Mouse (Mus musculus): ENCODE results near the gene Utp20. TPM values are rescaled to one million over a fixed set of nuclear protein-coding genes. Genes with fewer than 3 reads are reported as not detected.
"Not testable (repeated sequence)": the region's sequence is repeated elsewhere in the genome, so short reads cannot be mapped to it uniquely, and the experiment has no call there.

Utp20 gene
- polyA plus RNA-seq, 1 experiment from 2014 or later: 26.5 TPM

DNA sequence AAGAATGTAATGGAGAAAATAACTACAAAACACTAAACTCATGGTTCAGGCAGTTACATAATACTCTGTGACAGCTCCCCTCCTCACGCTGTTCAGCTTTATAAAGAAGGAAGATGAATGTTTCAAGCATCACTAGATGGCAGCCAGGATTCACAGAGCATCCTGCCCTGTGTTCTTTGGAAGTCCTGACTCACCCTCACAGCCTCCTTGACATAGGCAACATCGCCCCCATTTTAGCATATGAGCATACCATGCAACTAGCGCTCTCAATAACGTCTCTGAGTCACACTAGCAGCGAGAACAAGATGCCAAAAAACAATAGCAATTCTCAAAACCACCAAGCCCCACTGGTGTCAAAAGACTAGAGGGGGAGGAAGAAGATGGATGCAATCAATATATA lies 9.3 kb downstream of the Utp20 start:
- no peaks in the 10 kb centered on the region for H3K27me3 ChIP-seq (ENCODE audit: poor library complexity, severe bottlenecking)
- H3K9me3 ChIP-seq: no peaks in the 10 kb centered on the region
- DNase-seq (ENCODE audit: extremely low spot score, low spot score): no peak
- no peak overlapping the region for H3K4me3 ChIP-seq
- peaks cover 92% of the 10 kb centered on the region for H3K36me3 ChIP-seq (replicated peaks)
- no peak overlapping the region for H3K27ac ChIP-seq
- 90% methylated on average over 5 of the region's 5 CpGs for WGBS
- no peaks in the 10 kb centered on the region for H3K4me1 ChIP-seq

DNA sequence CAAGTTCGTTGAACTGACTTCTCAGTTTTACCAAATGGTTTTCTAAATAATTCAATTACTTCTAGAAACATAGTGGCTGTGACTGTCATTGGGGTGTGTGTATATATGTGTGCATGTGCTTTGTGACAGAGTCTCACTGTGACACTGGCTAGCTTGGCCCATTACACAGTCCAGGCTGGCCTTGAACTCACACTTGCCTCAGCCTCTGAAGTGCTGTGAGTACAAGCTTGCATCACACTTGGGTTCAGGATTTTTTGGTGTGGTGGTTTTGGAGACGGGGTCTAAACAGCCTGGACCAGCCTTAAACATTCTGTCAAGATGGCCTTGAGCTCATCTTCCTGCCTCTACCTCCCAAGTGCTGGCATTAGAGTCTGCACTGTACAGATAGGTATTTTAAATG lies 11.3 kb downstream of the Utp20 start:
- Histone ChIP-seq H3K4me3 (no peak overlapping the region), H3K36me3 (replicated peaks) (peaks cover 91% of the 10 kb centered on the region), H3K27ac (no peak overlapping the region), H3K27me3 (ENCODE audit: poor library complexity, severe bottlenecking) (no peaks in the 10 kb centered on the region), H3K4me1 (no peaks in the 10 kb centered on the region), H3K9me3 (no peaks in the 10 kb centered on the region)
- WGBS: 88% methylated on average over 2 of the region's 2 CpGs
- no peak for DNase-seq (ENCODE audit: extremely low spot score, low spot score)

GRCm38 (mm10) chr10:88811704-88812103 lies 14.9 kb downstream of the Utp20 start:
- H3K4me1 ChIP-seq: no peaks in the 10 kb centered on the region
- H3K36me3 ChIP-seq (replicated peaks): peaks cover 96% of the 10 kb centered on the region
- 91% methylated on average over 5 of the region's 5 CpGs for WGBS
- H3K27me3 ChIP-seq (ENCODE audit: poor library complexity, severe bottlenecking): no peaks in the 10 kb centered on the region
- H3K27ac ChIP-seq: no peak overlapping the region
- no peak overlapping the region for H3K4me3 ChIP-seq
- DNase-seq (ENCODE audit: extremely low spot score, low spot score): no peak
- no peaks in the 10 kb centered on the region for H3K9me3 ChIP-seq

- WGBS: 92% methylated on average over 3 of the region's 3 CpGs
- Histone ChIP-seq H3K27me3 (ENCODE audit: poor library complexity, severe bottlenecking) (no peaks in the 10 kb centered on the region), H3K36me3 (replicated peaks) (peaks cover 88% of the 10 kb centered on the region), H3K27ac (no peak overlapping the region), H3K4me3 (no peak overlapping the region), H3K4me1 (no peaks in the 10 kb centered on the region), H3K9me3 (no peaks in the 10 kb centered on the region)
- DNase-seq (ENCODE audit: extremely low spot score, low spot score): no peak
These were observed 24.4 kb downstream of the Utp20 start for GRCm38 (mm10) chr10:88802236-88802635.

DNA sequence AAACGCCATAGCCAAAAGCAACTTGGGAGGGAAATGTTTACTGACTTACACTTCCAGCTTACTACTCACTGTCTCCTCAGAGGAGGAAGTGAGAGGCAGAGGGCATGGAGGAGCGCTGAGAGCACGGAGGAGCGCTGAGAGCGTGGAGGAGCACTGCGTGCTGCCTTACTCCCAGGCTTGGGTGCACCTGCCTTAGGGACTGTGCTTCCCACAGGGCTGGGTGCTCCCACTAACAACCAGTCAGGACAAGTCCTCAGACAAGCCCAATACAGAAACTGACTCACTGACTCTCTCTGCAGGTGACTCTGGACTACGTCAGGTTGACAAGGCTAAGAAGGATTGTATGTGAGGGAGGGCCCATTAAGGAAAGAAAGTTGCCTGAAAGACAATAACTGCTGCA lies 27.2 kb downstream of the Utp20 start:
- peaks cover 89% of the 10 kb centered on the region for H3K36me3 ChIP-seq (replicated peaks)
- 96% methylated on average over 7 of the region's 7 CpGs for WGBS
- H3K27ac ChIP-seq: no peak overlapping the region

GRCm38 (mm10) chr10:88797452-88797851 lies 29.2 kb downstream of the Utp20 start:
- no peak overlapping the region for H3K27ac ChIP-seq
- no peaks in the 10 kb centered on the region for H3K27me3 ChIP-seq (ENCODE audit: poor library complexity, severe bottlenecking)
- H3K9me3 ChIP-seq: no peaks in the 10 kb centered on the region
- H3K36me3 ChIP-seq (replicated peaks): peaks cover 92% of the 10 kb centered on the region
- H3K4me3 ChIP-seq: no peak overlapping the region
- no peak for DNase-seq (ENCODE audit: extremely low spot score, low spot score)
- H3K4me1 ChIP-seq: no peaks in the 10 kb centered on the region

More for the DNA sequence above, 27.2 kb downstream of the Utp20 start:
- Histone ChIP-seq H3K4me3 (no peak overlapping the region), H3K4me1 (no peaks in the 10 kb centered on the region), H3K27me3 (ENCODE audit: poor library complexity, severe bottlenecking) (no peaks in the 10 kb centered on the region), H3K9me3 (no peaks in the 10 kb centered on the region)
- no peak for DNase-seq (ENCODE audit: extremely low spot score, low spot score)

DNA sequence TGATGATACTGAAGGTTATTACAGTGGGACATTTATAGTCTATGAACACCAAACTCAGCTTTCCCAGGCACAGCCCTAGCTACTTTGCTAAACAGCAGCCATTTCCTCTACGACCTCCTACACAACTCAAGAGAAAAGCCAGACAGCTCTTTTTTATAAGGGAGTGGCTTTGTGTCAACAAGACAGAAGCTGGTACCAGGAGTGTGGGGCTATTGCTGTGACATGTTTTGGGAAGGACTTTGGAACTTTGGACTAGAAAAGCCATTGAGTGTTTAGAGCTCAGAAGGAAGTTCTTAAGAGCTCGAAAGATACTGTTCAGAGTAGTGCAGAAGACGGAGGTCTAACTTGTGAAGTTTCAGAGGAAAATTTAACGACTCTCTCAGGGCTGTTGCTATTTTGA lies 29.7 kb downstream of the Utp20 start:
- Histone ChIP-seq H3K4me1 (no peaks in the 10 kb centered on the region), H3K27me3 (ENCODE audit: poor library complexity, severe bottlenecking) (no peaks in the 10 kb centered on the region), H3K27ac (no peak overlapping the region), H3K9me3 (no peaks in the 10 kb centered on the region), H3K36me3 (replicated peaks) (peaks cover 92% of the 10 kb centered on the region), H3K4me3 (no peak overlapping the region)
- WGBS: 94% methylated on average over 4 of the region's 4 CpGs
- no peak for DNase-seq (ENCODE audit: extremely low spot score, low spot score)

- H3K27me3 ChIP-seq (ENCODE audit: poor library complexity, severe bottlenecking): no peaks in the 10 kb centered on the region
- H3K9me3 ChIP-seq: no peaks in the 10 kb centered on the region
- H3K27ac ChIP-seq: no peak overlapping the region
- no peak overlapping the region for H3K4me3 ChIP-seq
- DNase-seq (ENCODE audit: extremely low spot score, low spot score): no peak
- H3K4me1 ChIP-seq: no peaks in the 10 kb centered on the region
- H3K36me3 ChIP-seq (replicated peaks): peaks cover 99% of the 10 kb centered on the region
- WGBS: 95% methylated on average over 7 of the region's 7 CpGs
These were observed 31.4 kb downstream of the Utp20 start for GRCm38 (mm10) chr10:88795226-88795625.

GRCm38 (mm10) chr10:88794606-88795005 lies 32.0 kb downstream of the Utp20 start:
- WGBS: 95% methylated on average over 8 of the region's 8 CpGs
- Histone ChIP-seq H3K4me3 (no peak overlapping the region), H3K27me3 (ENCODE audit: poor library complexity, severe bottlenecking) (no peaks in the 10 kb centered on the region), H3K9me3 (no peaks in the 10 kb centered on the region), H3K27ac (no peak overlapping the region), H3K4me1 (no peaks in the 10 kb centered on the region), H3K36me3 (replicated peaks) (peaks cover 95% of the 10 kb centered on the region)
- DNase-seq (ENCODE audit: extremely low spot score, low spot score): no peak

- H3K27ac ChIP-seq: no peak overlapping the region
- no peaks in the 10 kb centered on the region for H3K9me3 ChIP-seq
- H3K4me3 ChIP-seq: no peak overlapping the region
- DNase-seq (ENCODE audit: extremely low spot score, low spot score): no peak
- no peaks in the 10 kb centered on the region for H3K4me1 ChIP-seq
- no peaks in the 10 kb centered on the region for H3K27me3 ChIP-seq (ENCODE audit: poor library complexity, severe bottlenecking)
- H3K36me3 ChIP-seq (replicated peaks): peaks cover 91% of the 10 kb centered on the region
These were observed 32.9 kb downstream of the Utp20 start for GRCm38 (mm10) chr10:88793671-88794070.

- WGBS: 86% methylated on average over 5 of the region's 5 CpGs
- Histone ChIP-seq H3K9me3 (no peaks in the 10 kb centered on the region), H3K4me1 (no peaks in the 10 kb centered on the region), H3K27ac (no peak overlapping the region), H3K27me3 (ENCODE audit: poor library complexity, severe bottlenecking) (no peaks in the 10 kb centered on the region), H3K4me3 (no peak overlapping the region), H3K36me3 (replicated peaks) (peaks cover 73% of the 10 kb centered on the region)
- DNase-seq (ENCODE audit: extremely low spot score, low spot score): no peak
These were observed 42.1 kb downstream of the Utp20 start for GRCm38 (mm10) chr10:88784513-88784931.

DNA sequence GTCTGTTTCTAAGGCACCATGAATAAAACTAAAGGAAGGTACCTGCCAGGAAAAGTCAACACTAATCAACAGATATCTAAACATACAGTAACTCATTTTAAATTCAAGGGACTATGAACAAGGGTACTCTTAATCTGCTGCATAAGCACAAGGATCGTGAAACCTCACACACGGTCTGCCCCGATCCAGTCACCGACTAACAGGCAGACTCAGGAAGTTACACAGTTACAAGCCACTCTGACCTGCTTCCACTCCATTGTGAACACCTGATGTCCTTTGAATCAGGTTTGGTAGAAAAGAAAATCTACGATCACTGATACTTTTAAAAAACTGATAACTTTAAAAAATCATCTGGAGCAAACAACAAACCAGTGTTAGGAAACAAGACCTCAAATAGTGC lies 42.7 kb downstream of the Utp20 start:
- Histone ChIP-seq H3K4me1 (no peaks in the 10 kb centered on the region), H3K27me3 (ENCODE audit: poor library complexity, severe bottlenecking) (no peaks in the 10 kb centered on the region), H3K36me3 (replicated peaks) (peaks cover 75% of the 10 kb centered on the region), H3K27ac (no peak overlapping the region), H3K4me3 (no peak overlapping the region), H3K9me3 (no peaks in the 10 kb centered on the region)
- 94% methylated on average over 5 of the region's 5 CpGs for WGBS
- no peak for DNase-seq (ENCODE audit: extremely low spot score, low spot score)

DNA sequence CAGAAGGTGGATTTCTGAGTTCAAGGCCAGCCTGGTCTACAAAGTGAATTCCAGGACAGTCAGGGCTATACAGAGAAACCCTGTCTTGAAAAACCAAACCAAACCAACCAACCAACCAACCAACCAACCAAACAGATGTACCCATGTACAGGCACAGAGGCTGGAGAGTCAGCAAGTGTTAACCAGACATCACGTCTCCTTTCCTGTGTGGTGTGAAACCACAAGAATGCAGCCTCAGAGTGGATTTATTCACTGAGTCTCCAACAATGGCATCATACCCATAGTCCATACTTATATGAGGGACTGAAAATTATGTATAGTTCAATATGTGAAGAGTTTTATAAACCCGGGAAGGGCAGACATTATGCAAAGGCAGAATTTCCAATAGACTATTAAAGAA lies 43.5 kb downstream of the Utp20 start:
- not testable (repeated sequence) for H3K4me1 ChIP-seq; H3K4me3 ChIP-seq; H3K27me3 ChIP-seq (ENCODE audit: poor library complexity, severe bottlenecking); H3K27ac ChIP-seq; H3K9me3 ChIP-seq; DNase-seq (ENCODE audit: extremely low spot score, low spot score)
- peaks cover 80% of the 10 kb centered on the region for H3K36me3 ChIP-seq (replicated peaks)
- WGBS: 94% methylated on average over 2 of the region's 2 CpGs

DNA sequence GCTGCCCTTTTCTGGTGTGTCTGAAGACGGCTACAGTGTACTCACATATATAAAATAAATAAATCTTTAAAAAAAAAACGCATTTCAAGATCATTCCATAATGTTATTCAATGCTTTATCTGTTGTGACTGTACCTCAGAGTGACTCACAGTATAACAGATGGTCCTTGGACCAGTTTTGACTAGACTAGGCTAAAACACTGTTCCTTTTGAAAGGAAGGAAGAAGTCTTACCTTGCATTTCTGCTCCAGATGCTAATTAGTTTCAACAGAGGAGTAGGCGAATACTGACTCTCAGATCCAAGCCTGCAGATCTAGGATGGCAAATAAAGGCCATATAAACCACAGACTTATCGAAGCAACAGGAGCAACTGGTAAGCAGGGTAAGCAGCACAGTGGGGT lies 45.9 kb downstream of the Utp20 start:
- Histone ChIP-seq H3K27me3 (ENCODE audit: poor library complexity, severe bottlenecking) (no peaks in the 10 kb centered on the region), H3K4me1 (no peaks in the 10 kb centered on the region), H3K9me3 (no peaks in the 10 kb centered on the region), H3K27ac (no peak overlapping the region), H3K36me3 (replicated peaks) (peaks cover 82% of the 10 kb centered on the region), H3K4me3 (no peak overlapping the region)
- no peak for DNase-seq (ENCODE audit: extremely low spot score, low spot score)
- 88% methylated on average over 4 of the region's 4 CpGs for WGBS
